Mouse (Mus musculus) MEL (cell line): Measurements from ENCODE around the gene Cd79b. TPM values are rescaled to one million over a fixed set of nuclear protein-coding genes. Genes with fewer than 3 reads are reported as not detected.

ENCODE experiments used
- DNase-seq: peaks from one replicate; pipeline ENCODE4 v3.0.0; 2011; ENCODE audit warnings: low read depth, low spot score
- H3K27ac ChIP-seq: 2 replicates; pipeline ENCODE4 v1.5.1; 2012; ENCODE audit warnings: low read depth, mild to moderate bottlenecking, control low read depth, low read length, moderate library complexity; ENCODE audit not compliant: control insufficient read depth
- H3K27me3 ChIP-seq, 2 experiments: fragments of 150-350 bp in 1 of 2; sonication (generic) in 1 of 2; 2 replicates each; pipeline ENCODE4 v1.6.1; 2012; ENCODE audit warnings: low read length in 2 of 2, mild to moderate bottlenecking in 2 of 2, improper control_type of control experiment in 1 of 2, moderate library complexity in 1 of 2; ENCODE audit not compliant: insufficient read depth in 2 of 2, control insufficient read depth in 1 of 2
- H3K36me3 ChIP-seq, 2 experiments: 2 replicates each; pipeline ENCODE4 v1.6.1; 2012 to 2014; ENCODE audit warnings: low read length in 2 of 2, improper control_type of control experiment in 1 of 2, inconsistent platforms in 1 of 2, mild to moderate bottlenecking in 1 of 2; ENCODE audit not compliant: insufficient read depth in 2 of 2, control insufficient read depth in 1 of 2
- H3K4me1 ChIP-seq, 2 experiments: fragments of 150-350 bp in 1 of 2; sonication (generic) in 1 of 2; 2 replicates each; pipeline ENCODE4 v1.6.1; 2012; ENCODE audit warnings: low read length in 2 of 2, improper control_type of control experiment in 1 of 2, mild to moderate bottlenecking in 1 of 2; ENCODE audit not compliant: insufficient read depth in 2 of 2, control insufficient read depth in 1 of 2
- H3K4me3 ChIP-seq, 2 experiments: fragments of 150-350 bp in 1 of 2; sonication (generic) in 1 of 2; 2 replicates each; pipeline ENCODE4 v1.5.1; 2012; ENCODE audit warnings: low read depth in 2 of 2, low read length in 2 of 2, mild to moderate bottlenecking in 2 of 2, moderate library complexity in 2 of 2, control low read depth in 1 of 2, improper control_type of control experiment in 1 of 2; ENCODE audit not compliant: control insufficient read depth in 1 of 2, insufficient read depth in 1 of 2
- H3K79me2 ChIP-seq: 2 replicates; pipeline ENCODE4 v1.6.1; 2012; ENCODE audit warnings: mild to moderate bottlenecking, low read length, moderate library complexity; ENCODE audit not compliant: control insufficient read depth, poor library complexity, insufficient read depth
- H3K9ac ChIP-seq: 2 replicates; pipeline ENCODE4 v1.6.1; 2012; ENCODE audit warnings: low read depth, mild to moderate bottlenecking, control low read depth, low read length, moderate library complexity; ENCODE audit not compliant: control insufficient read depth, poor library complexity, severe bottlenecking
- H3K9me3 ChIP-seq: fragments of 150-350 bp; sonication (generic); replicated peaks from 2 replicates; pipeline ENCODE4 v1.6.1; 2012; ENCODE audit warnings: mild to moderate bottlenecking, low read length, improper control_type of control experiment, moderate library complexity; ENCODE audit not compliant: insufficient read depth
- BHLHE40 ChIP-seq: IDR thresholded peaks from 2 replicates; pipeline ENCODE4 v1.6.1; 2012; ENCODE audit warnings: low read depth, mild to moderate bottlenecking, inconsistent platforms, low read length, improper control_type of control experiment, borderline replicate concordance
- CHD2 ChIP-seq: IDR thresholded peaks from 2 replicates; pipeline ENCODE4 v1.6.1; 2011; ENCODE audit warnings: low read length, improper control_type of control experiment
- E2F4 ChIP-seq: IDR thresholded peaks from 2 replicates; pipeline ENCODE4 v1.6.1; 2011; ENCODE audit warnings: low read depth, low read length, improper control_type of control experiment, borderline replicate concordance
- ELF1 ChIP-seq: IDR thresholded peaks from 2 replicates; pipeline ENCODE4 v1.6.1; 2014; ENCODE audit warnings: low read depth, mild to moderate bottlenecking, inconsistent platforms, low read length, improper control_type of control experiment, moderate library complexity
- GATA1 ChIP-seq: IDR thresholded peaks from 2 replicates; pipeline ENCODE4 v1.6.1; 2011; ENCODE audit warnings: low read depth, low read length, improper control_type of control experiment
- HCFC1 ChIP-seq: IDR thresholded peaks from 2 replicates; pipeline ENCODE4 v1.6.1; 2012; ENCODE audit warnings: low read depth, mild to moderate bottlenecking, inconsistent platforms, low read length, improper control_type of control experiment, moderate library complexity
- JUND ChIP-seq: IDR thresholded peaks from 2 replicates; pipeline ENCODE4 v1.6.1; 2011; ENCODE audit warnings: low read depth, mild to moderate bottlenecking, improper control_type of control experiment, low read length
- MAX ChIP-seq: IDR thresholded peaks from 2 replicates; pipeline ENCODE4 v1.6.1; 2011; ENCODE audit warnings: low read length, improper control_type of control experiment
- MAZ ChIP-seq: IDR thresholded peaks from 2 replicates; pipeline ENCODE4 v1.6.1; 2012; ENCODE audit warnings: low read depth, mild to moderate bottlenecking, inconsistent platforms, low read length, improper control_type of control experiment
- MEF2A ChIP-seq: IDR thresholded peaks from 2 replicates; pipeline ENCODE4 v1.6.1; 2014; ENCODE audit warnings: low read depth, mild to moderate bottlenecking, inconsistent platforms, low read length, improper control_type of control experiment; ENCODE audit not compliant: poor library complexity, insufficient replicate concordance, severe bottlenecking; ENCODE audit errors: extremely low read depth
- MXI1 ChIP-seq: IDR thresholded peaks from 2 replicates; pipeline ENCODE4 v1.6.1; 2011; ENCODE audit warnings: mild to moderate bottlenecking, low read depth, low read length, improper control_type of control experiment
- MYB ChIP-seq: IDR thresholded peaks from 2 replicates; pipeline ENCODE4 v1.6.1; 2011; ENCODE audit warnings: mild to moderate bottlenecking, low read depth, low read length, improper control_type of control experiment
- MYC ChIP-seq: IDR thresholded peaks from 2 replicates; pipeline ENCODE4 v1.6.1; 2011; ENCODE audit warnings: low read depth, mild to moderate bottlenecking, low read length, improper control_type of control experiment, moderate library complexity
- NELFE ChIP-seq: IDR thresholded peaks from 2 replicates; pipeline ENCODE4 v1.6.1; 2011; ENCODE audit warnings: low read depth, low read length, improper control_type of control experiment
- POLR2A ChIP-seq, 2 experiments: IDR thresholded peaks; 2 replicates each; pipeline ENCODE4 v1.6.1; 2011 to 2012; ENCODE audit warnings: low read length in 2 of 2, mild to moderate bottlenecking in 2 of 2, control low read depth in 1 of 2, improper control_type of control experiment in 1 of 2, low read depth in 1 of 2, moderate library complexity in 1 of 2; ENCODE audit not compliant: control insufficient read depth in 1 of 2, insufficient read depth in 1 of 2, poor library complexity in 1 of 2
- RAD21 ChIP-seq: IDR thresholded peaks from 2 replicates; pipeline ENCODE4 v1.6.1; 2011; ENCODE audit warnings: mild to moderate bottlenecking, low read depth, low read length, improper control_type of control experiment
- TAL1 ChIP-seq: IDR thresholded peaks from 2 replicates; pipeline ENCODE4 v1.6.1; 2012; ENCODE audit warnings: mild to moderate bottlenecking, inconsistent platforms, low read length, moderate library complexity, mixed read lengths
- TBP ChIP-seq: IDR thresholded peaks from 2 replicates; pipeline ENCODE4 v1.8.0; 2011; ENCODE audit warnings: low read depth, low read length, improper control_type of control experiment
- UBTF ChIP-seq: IDR thresholded peaks from 2 replicates; pipeline ENCODE4 v1.6.1; 2012; ENCODE audit warnings: low read depth, mild to moderate bottlenecking, inconsistent platforms, low read length, improper control_type of control experiment, moderate library complexity, borderline replicate concordance; ENCODE audit not compliant: insufficient read depth
- USF1 ChIP-seq: IDR thresholded peaks from 2 replicates; pipeline ENCODE4 v1.6.1; 2014; ENCODE audit warnings: low read depth, mild to moderate bottlenecking, inconsistent platforms, low read length, improper control_type of control experiment, moderate library complexity
- ZC3H11A ChIP-seq: IDR thresholded peaks from 2 replicates; pipeline ENCODE4 v1.6.1; 2012; ENCODE audit warnings: low read depth, mild to moderate bottlenecking, inconsistent platforms, low read length, improper control_type of control experiment
- ZKSCAN1 ChIP-seq: IDR thresholded peaks from 2 replicates; pipeline ENCODE4 v1.6.1; 2012; ENCODE audit warnings: low read depth, mild to moderate bottlenecking, inconsistent platforms, low read length, improper control_type of control experiment, moderate library complexity
- ZMIZ1 ChIP-seq: IDR thresholded peaks from 2 replicates; pipeline ENCODE4 v1.6.1; 2012; ENCODE audit warnings: low read depth, mild to moderate bottlenecking, inconsistent platforms, low read length, improper control_type of control experiment, moderate library complexity
- ZNF384 ChIP-seq: IDR thresholded peaks from 2 replicates; pipeline ENCODE4 v1.6.1; 2012; ENCODE audit warnings: low read depth, mild to moderate bottlenecking, inconsistent platforms, low read length, improper control_type of control experiment
- polyA plus RNA-seq, 2 experiments: library from polyadenylated mRNA; stranded (reverse) in 1 of 2; unstranded in 1 of 2; fragments of >175 nt in 1 of 2; fragments of >200 nt in 1 of 2; gene quantifications; 2 replicates each; pipeline versions ENCODE4 v1.2.1 to v1.2.4; 2012; ENCODE audit warnings: low replicate concordance in 2 of 2, low read depth in 1 of 2; ENCODE audit not compliant: insufficient read length in 2 of 2, insufficient read depth in 1 of 2, missing spikeins in 1 of 2
- total RNA-seq: library from RNA; depleted of rRNA; stranded (reverse); fragments of 300-350 nt; gene quantifications from 2 replicates; pipeline ENCODE4 v1.2.3, GENCODE M21; 2012

Cd79b gene
- total and polyA plus RNA-seq, 3 experiments = 0.54 to 2.4 TPM; not detected in 1

DNA sequence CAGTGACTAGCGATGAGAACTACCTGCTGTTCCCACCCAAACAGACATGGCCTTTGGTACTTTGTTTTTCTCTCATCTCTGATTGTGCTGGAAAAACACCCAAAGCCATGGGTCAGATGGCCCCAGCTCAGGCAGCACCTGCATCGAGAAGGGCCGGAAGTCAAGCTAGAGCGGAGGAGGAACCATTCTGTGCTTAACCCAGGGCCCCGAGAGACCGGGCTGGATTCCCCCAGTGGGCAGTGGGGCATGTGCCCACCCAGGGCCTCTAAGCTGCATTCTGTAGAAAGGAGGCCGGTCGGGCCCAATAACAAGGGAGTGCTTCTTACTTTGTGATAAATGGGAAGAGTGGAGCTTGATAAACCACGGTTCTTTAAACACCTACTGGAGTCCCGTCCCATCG is 6.4 kb downstream of the Cd79b start:
- peaks cover 5 to 13% of the 10 kb centered on the region in 2 experiments; a peak in 3 of 4 replicates for H3K27me3 ChIP-seq
- H3K36me3 ChIP-seq = no peaks in the 10 kb centered on the region
- TF ChIP-seq CHD2 (no peak), GATA1 (no peak), MEF2A (no peak), ELF1 (no peak), POLR2A (IDR thresholded peaks at IDR 0.05; ENCODE audit: control insufficient read depth in 1 of 2, insufficient read depth in 1 of 2, low read depth in 1 of 2, low read length in 2 of 2, poor library complexity in 1 of 2) (no peak)
- no peak overlapping the region for H3K27ac ChIP-seq
- H3K9ac ChIP-seq = no peak overlapping the region
- DNase-seq = no peak
- no peaks in the 10 kb centered on the region for H3K4me1 ChIP-seq
- no peaks in the 10 kb centered on the region for H3K9me3 ChIP-seq
- no peak overlapping the region for H3K4me3 ChIP-seq
- no peaks in the 10 kb centered on the region for H3K79me2 ChIP-seq

DNA sequence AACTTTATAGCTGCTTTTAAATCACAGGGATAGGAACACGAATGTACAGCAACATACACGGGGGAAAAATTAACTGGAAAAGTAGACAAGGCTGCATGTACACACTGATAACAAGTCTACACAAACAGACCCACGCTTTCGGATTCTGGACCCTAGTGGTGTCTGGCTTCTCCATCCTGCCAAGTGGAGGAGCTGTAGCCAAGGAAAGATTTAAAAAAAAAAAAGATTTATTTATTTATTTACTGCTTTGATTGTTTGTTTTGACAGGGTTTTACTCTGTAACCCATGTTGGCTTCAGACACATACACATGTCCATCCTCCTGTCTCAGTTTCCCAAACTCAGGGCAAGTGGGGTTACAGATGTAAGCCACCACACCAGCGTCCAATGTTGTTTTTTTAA is 7.1 kb downstream of the Cd79b start:
- no peak overlapping the region for H3K27ac ChIP-seq

DNA sequence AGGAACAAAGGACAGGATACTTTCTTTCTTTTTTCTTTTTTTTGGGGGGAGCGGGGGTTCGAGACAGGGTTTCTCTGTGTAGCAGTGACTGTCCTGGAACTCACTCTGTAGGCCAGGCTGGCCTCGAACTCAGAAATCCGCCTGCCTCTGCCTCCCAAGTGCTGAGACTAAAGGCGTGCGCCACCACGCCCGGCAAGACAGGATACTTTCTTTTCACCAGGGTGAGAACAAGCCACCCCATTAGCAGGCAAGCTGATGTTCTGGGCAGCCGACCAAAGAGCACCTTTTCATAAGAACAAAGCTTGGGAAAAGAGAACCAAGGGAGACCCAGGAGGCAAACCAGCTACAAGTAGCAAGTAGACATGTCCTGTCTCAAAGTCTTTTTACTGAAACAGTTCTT is 7.8 kb downstream of the Cd79b start:
- H3K27me3 ChIP-seq = peaks cover 5 to 13% of the 10 kb centered on the region in 2 experiments; a peak in 3 of 4 replicates
- H3K36me3 ChIP-seq = no peaks in the 10 kb centered on the region
- H3K9ac ChIP-seq = no peak overlapping the region
- no peak overlapping the region for H3K4me3 ChIP-seq
- H3K79me2 ChIP-seq = no peaks in the 10 kb centered on the region
- H3K4me1 ChIP-seq = no peaks in the 10 kb centered on the region
- DNase-seq = no peak
- H3K27ac ChIP-seq = no peak overlapping the region
- H3K9me3 ChIP-seq = no peaks in the 10 kb centered on the region
- TF ChIP-seq ZNF384 (no peak), MYB (no peak), USF1 (no peak), ZMIZ1 (no peak), MXI1 (no peak), TBP (peak; percentile 75)

More for the DNA sequence above, 7.1 kb downstream of the Cd79b start:
- Histone ChIP-seq H3K36me3 (no peaks in the 10 kb centered on the region), H3K4me1 (no peaks in the 10 kb centered on the region), H3K4me3 (no peak overlapping the region), H3K9ac (no peak overlapping the region), H3K27me3 (peaks cover 5 to 13% of the 10 kb centered on the region in 2 experiments; a peak in 3 of 4 replicates), H3K79me2 (no peaks in the 10 kb centered on the region), H3K9me3 (no peaks in the 10 kb centered on the region)
- TF ChIP-seq TBP (no peak), USF1 (no peak), NELFE (no peak), RAD21 (no peak), TAL1 (no peak), MXI1 (no peak), MYC (no peak), MAX (no peak), ZNF384 (no peak), BHLHE40 (no peak), E2F4 (no peak), ZMIZ1 (no peak), MAZ (no peak), HCFC1 (no peak), ZKSCAN1 (no peak), JUND (no peak), GATA1 (no peak), ZC3H11A (no peak), UBTF (no peak), POLR2A (IDR thresholded peaks at IDR 0.05; ENCODE audit: control insufficient read depth in 1 of 2, insufficient read depth in 1 of 2, low read depth in 1 of 2, low read length in 2 of 2, poor library complexity in 1 of 2) (no peak)
- no peak for DNase-seq
